Mouse (Mus musculus): ENCODE measurements at regions not wholly inside any gene's neighbourhood (a gene's known extent, or its start where the extent isn't known, plus 50 kb on each side); places are given as distances from the start of the nearest gene placed in this dataset.
"Not testable (repeated sequence)": the region's sequence is repeated elsewhere in the genome, so short reads cannot be mapped to it uniquely, and the experiment has no call there.

DNA sequence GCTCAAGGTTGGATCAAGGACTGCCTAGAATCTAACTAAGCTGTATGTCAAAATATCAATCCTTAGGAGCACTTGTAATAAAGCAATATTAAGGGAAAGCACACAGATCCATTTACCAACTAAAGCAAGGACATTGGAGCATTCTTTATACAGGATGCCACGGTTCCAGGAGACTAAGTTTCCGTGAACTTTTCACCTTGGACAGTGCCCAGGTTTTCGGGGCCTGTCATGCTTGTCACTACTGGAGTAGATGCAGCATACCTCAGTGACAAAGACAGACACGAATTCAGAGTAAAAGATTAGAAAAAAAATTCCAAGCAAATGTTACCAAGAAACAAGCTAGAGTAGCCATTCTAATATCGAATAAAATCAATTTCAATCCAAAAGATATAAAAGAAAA, 543.6 kb downstream of the Slitrk5 start:
- DNase-seq (ENCODE audit: extremely low spot score in 1 of 2, low spot score in 2 of 2); H3K27ac ChIP-seq; intact Hi-C loops (cut with DNase I); H3K4me3 ChIP-seq: not testable (repeated sequence)

DNA sequence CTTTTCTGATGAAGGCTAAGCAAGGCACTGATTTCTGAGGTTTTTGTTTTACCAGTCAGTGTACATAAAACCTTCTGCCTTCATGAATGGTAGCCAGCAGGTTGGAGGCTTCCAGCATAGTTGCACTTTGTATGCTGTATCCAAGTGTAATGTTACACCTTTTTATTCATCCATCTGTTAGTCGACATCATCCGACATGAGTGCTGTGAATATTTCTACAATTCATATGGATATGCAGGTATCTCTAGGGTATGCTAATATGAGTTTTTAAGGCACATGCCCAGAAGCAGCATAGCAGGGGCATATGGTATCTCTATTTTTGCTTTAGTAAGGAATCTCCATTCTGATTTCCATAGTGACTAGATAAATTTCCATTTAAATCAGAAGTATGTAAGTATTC, 555.6 kb downstream of the Slitrk5 start:
- no peak overlapping the region for H3K4me3 ChIP-seq
- DNase-seq (ENCODE audit: extremely low spot score in 1 of 2, low spot score in 2 of 2): no peak
- TF ChIP-seq CTCF (IDR thresholded peaks at IDR 0.05): no peak
- no peak overlapping the region for H3K27ac ChIP-seq
- intact Hi-C loops (cut with DNase I): loop anchor here (10.0 kb wide), 1 partner anchor 234 kb away; no protein-coding TSS in a partner anchor

DNA sequence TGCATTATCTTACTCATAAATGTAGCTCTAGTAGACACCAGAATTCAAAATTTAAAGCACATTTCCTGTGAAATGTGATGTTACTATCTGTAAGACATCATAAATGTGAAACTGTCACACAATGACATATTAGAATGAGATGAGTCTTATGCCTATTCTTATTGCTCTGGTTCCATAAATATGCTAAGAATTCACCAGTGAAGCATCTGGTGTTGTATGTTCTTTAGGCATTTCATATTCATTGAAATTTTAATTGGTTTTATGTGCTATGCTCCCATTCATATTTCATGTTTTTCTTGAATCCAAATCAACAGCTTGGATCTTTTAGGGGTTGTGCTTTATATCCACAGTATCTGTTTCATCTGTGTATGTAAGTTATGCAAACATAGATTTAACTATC, 564.6 kb downstream of the Slitrk5 start:
- no peak overlapping the region for H3K4me3 ChIP-seq
- DNase-seq (ENCODE audit: extremely low spot score in 1 of 2, low spot score in 2 of 2): no peak
- no peak overlapping the region for H3K27ac ChIP-seq
- TF ChIP-seq CTCF (IDR thresholded peaks at IDR 0.05): no peak
- intact Hi-C loops (cut with DNase I): loop anchor here (10.0 kb wide), 1 partner anchor 225 kb away; no protein-coding TSS in a partner anchor

DNA sequence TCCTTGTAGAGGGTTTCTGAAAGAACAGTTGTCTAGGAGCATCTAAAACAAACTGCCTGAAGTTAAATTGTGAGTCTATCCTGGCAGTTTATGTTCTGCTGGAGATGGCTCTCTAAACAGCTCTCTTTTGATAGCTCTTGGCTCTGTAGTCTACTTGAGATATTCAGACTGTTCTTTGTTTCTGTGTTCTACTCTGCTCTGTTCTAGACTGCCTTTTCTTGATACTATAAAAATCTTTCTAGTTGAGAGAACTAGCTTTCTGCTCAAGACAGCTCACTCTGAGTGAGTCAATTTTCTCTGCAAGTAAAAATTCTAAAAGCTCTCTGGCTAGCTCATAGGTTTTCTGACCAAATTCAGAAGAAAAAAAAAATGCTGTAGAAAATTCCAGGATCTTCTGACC, 573.3 kb downstream of the Slitrk5 start:
- Histone ChIP-seq H3K27ac (no peak overlapping the region), H3K4me3 (no peak overlapping the region)
- intact Hi-C loops (cut with DNase I): loop anchor here (10.0 kb wide), 1 partner anchor 437 kb away; no protein-coding TSS in a partner anchor
- TF ChIP-seq CTCF (IDR thresholded peaks at IDR 0.05): no peak
- no peak for DNase-seq (ENCODE audit: extremely low spot score in 1 of 2, low spot score in 2 of 2)

DNA sequence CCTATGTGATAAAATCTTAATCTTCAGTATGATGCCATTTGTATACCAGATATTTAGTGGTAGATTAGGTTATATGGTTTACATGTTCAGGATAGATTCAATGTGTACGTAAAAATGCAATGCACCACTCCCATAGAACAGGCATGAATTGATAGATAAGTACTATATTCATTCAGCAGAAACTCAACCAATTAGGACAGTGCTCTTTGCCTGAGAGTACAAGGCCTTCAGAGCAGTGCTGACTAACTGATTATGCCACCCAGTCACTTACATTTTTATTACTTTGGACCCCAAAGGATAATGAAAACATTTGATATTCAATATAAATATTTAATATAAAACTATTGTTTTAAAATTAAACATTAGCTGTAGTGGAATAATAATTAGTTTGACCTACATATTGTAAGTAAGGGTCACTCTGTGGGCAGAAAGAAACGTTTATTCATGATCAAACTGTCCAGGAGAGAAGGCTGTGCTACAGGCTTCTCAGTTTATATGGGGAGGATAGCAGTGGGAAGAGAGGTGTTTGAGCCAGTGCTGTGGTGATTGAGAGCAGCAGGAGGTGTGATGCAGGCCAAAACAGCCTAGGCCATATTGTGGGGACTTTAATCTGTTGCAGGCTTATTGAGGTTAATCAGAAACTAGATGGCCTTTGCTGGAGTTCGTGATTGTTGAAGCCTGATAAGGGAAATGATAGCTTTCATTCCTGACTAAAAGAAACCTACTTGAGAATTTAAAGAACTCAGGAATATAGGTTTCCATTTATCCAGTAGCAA, 623.3 kb downstream of the Slitrk5 start:
- TF ChIP-seq CTCF (IDR thresholded peaks at IDR 0.05): no peak
- Histone ChIP-seq H3K27ac (no peak overlapping the region), H3K4me3 (no peak overlapping the region)
- DNase-seq (ENCODE audit: extremely low spot score in 1 of 2, low spot score in 2 of 2): no peak
- intact Hi-C loops (cut with DNase I): no loop called here

DNA sequence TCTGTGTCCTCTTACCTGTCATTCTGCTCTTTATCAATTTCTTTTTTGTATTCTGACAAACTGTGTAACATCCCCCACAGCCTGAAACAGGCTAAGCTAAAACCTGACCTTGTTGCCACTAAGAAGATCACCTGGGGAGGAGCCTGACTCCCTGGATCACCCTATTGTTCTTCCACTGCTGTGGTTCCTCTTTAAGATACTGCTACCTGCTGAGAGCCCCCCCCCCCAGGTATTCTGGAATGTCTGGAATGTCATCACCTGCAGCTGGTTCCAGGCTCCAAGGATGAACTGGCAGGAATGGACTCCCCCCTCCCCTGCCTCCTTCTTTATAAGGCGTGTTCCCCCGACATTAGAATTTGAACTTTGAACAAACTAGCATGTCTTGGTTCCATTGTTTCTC, 650.7 kb downstream of the Slitrk5 start:
- DNase-seq (ENCODE audit: extremely low spot score in 1 of 2, low spot score in 2 of 2): no peak
- intact Hi-C loops (cut with DNase I): no loop called here
- TF ChIP-seq CTCF (IDR thresholded peaks at IDR 0.05): no peak
- Histone ChIP-seq H3K4me3 (no peak overlapping the region), H3K27ac (no peak overlapping the region)
